Mouse (Mus musculus) ES-Bruce4 (cell line): ENCODE measurements around the gene Phka1. TPM values are rescaled to one million over a fixed set of nuclear protein-coding genes. Genes with fewer than 3 reads are reported as not detected.

ENCODE experiments used
- H3K27ac ChIP-seq: 2 replicates; pipeline ENCODE4 v1.5.1; 2012; ENCODE audit warnings: low read length, inconsistent platforms; ENCODE audit not compliant: insufficient read depth
- H3K27me3 ChIP-seq: 2 replicates; pipeline ENCODE4 v1.6.1; 2012; ENCODE audit warnings: mild to moderate bottlenecking, low read length, inconsistent platforms; ENCODE audit not compliant: control insufficient read depth, poor library complexity, insufficient read depth, severe bottlenecking
- H3K36me3 ChIP-seq: 2 replicates; pipeline ENCODE4 v1.6.1; 2012; ENCODE audit warnings: inconsistent platforms, mild to moderate bottlenecking, low read length, moderate library complexity; ENCODE audit not compliant: control insufficient read depth, poor library complexity, insufficient read depth, severe bottlenecking
- H3K4me1 ChIP-seq: one replicate; pipeline ENCODE4 v1.8.1; 2011; ENCODE audit warnings: low read length; ENCODE audit not compliant: control insufficient read depth, insufficient read depth
- H3K4me3 ChIP-seq: 2 replicates; pipeline ENCODE4 v1.5.1; 2011; ENCODE audit warnings: low read depth, mild to moderate bottlenecking, low read length
- H3K9ac ChIP-seq: 2 replicates; pipeline ENCODE4 v1.6.1; 2012; ENCODE audit warnings: low read depth, mild to moderate bottlenecking, inconsistent platforms; ENCODE audit not compliant: poor library complexity, severe bottlenecking
- H3K9me3 ChIP-seq: replicated peaks from 2 replicates; pipeline ENCODE4 v1.6.1; 2012; ENCODE audit warnings: mild to moderate bottlenecking, low read length, inconsistent platforms; ENCODE audit not compliant: control insufficient read depth, poor library complexity, insufficient read depth, severe bottlenecking
- CTCF ChIP-seq: IDR thresholded peaks from one replicate; pipeline ENCODE4 v1.8.1; 2011; ENCODE audit warnings: low read depth, low read length
- EP300 ChIP-seq: IDR thresholded peaks from 2 replicates; pipeline ENCODE4 v1.6.1; 2011; ENCODE audit warnings: low read depth, low read length; ENCODE audit not compliant: insufficient read depth
- POLR2A ChIP-seq: IDR thresholded peaks from one replicate; pipeline ENCODE4 v1.8.1; 2011; ENCODE audit warnings: low read length; ENCODE audit not compliant: insufficient read depth
- polyA plus RNA-seq: library from polyadenylated mRNA; stranded (reverse); fragments of >200 nt; gene quantifications from 2 replicates; pipeline ENCODE4 v1.2.4, GENCODE M21; 2011; ENCODE audit warnings: low read depth; ENCODE audit not compliant: missing spikeins, insufficient read depth, insufficient read length

Phka1 gene
- polyA plus RNA-seq, 1 experiment: 8.3 TPM

DNA sequence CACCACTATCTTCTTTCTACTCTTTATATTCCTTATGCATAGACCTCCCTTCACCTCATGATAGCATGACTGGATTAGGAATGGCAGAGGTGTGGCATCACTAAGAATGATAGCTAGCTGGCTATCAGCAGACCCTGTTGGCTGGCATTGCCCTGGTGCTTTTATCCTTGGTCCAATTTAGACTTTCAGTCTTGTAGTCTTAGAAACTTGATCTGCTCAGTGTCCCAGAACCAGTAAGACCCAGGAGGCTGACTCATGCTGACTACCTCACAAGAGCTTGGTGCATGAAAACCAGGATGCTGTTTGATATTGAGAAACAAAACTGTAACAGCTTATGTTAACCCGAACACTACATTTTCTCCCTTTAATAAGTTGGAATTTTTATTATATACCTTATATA is 1.6 kb upstream of the Phka1 start:
- no peak overlapping the region for H3K9ac ChIP-seq
- H3K4me3 ChIP-seq: no peak overlapping the region
- H3K27ac ChIP-seq: no peak overlapping the region
- no peak for TF ChIP-seq EP300
- TF ChIP-seq POLR2A: no peak
- TF ChIP-seq CTCF: no peak
- H3K9me3 ChIP-seq: no peaks in the 10 kb centered on the region
- no peaks in the 10 kb centered on the region for H3K36me3 ChIP-seq
- no peaks in the 10 kb centered on the region for H3K4me1 ChIP-seq
- H3K27me3 ChIP-seq: no peaks in the 10 kb centered on the region

GRCm38 (mm10) chrX:102645146-102645545 is 1.1 kb upstream of the Phka1 start:
- Histone ChIP-seq H3K9me3 (no peaks in the 10 kb centered on the region), H3K4me1 (no peaks in the 10 kb centered on the region), H3K36me3 (no peaks in the 10 kb centered on the region), H3K27me3 (no peaks in the 10 kb centered on the region), H3K9ac (no peak overlapping the region), H3K4me3 (no peak overlapping the region), H3K27ac (no peak overlapping the region)
- no peak for TF ChIP-seq EP300
- no peak for TF ChIP-seq POLR2A
- TF ChIP-seq CTCF: no peak

GRCm38 (mm10) chrX:102644573-102644951 is 516 bp upstream of the Phka1 start:
- H3K9ac ChIP-seq: peak overlapping the region; percentile 62; the same call in 1 of the 2 replicates
- H3K27ac ChIP-seq: no peak overlapping the region
- H3K4me1 ChIP-seq: no peaks in the 10 kb centered on the region
- peak overlapping the region; percentile 46 for H3K4me3 ChIP-seq
- H3K36me3 ChIP-seq: no peaks in the 10 kb centered on the region
- H3K9me3 ChIP-seq: no peaks in the 10 kb centered on the region
- no peaks in the 10 kb centered on the region for H3K27me3 ChIP-seq
- TF ChIP-seq EP300: no peak
- no peak for TF ChIP-seq POLR2A
- no peak for TF ChIP-seq CTCF

DNA sequence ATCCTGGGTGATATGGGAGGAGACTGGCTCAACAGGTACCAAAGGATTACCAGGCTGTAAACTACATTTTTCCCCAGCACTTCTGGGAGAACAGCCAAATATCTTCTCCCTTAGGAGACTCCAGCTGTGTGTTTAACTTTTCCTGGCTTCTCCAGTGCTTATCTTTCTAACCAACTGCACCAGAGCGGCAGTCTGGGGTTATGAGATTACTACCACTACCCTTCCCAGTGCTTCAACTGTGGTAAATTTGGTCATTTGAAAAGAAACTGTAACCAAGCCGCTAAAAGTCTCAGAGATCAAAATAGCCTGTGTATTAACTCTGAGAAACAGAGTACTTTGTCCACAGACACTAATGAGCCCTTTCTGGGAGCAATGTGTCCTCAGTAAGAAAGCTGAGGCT is 42.8 kb downstream of the Phka1 start:
- Histone ChIP-seq H3K36me3 (no peaks in the 10 kb centered on the region), H3K4me3 (no peak overlapping the region), H3K9me3 (no peaks in the 10 kb centered on the region), H3K27ac (no peak overlapping the region), H3K9ac (no peak overlapping the region), H3K27me3 (no peaks in the 10 kb centered on the region), H3K4me1 (no peaks in the 10 kb centered on the region)
- TF ChIP-seq CTCF (no peak), EP300 (no peak), POLR2A (no peak)

GRCm38 (mm10) chrX:102588560-102588959 is 55.5 kb downstream of the Phka1 start:
- Histone ChIP-seq H3K9ac (no peak overlapping the region), H3K27me3 (no peaks in the 10 kb centered on the region), H3K4me1 (no peaks in the 10 kb centered on the region), H3K27ac (no peak overlapping the region), H3K4me3 (no peak overlapping the region), H3K36me3 (no peaks in the 10 kb centered on the region), H3K9me3 (no peaks in the 10 kb centered on the region)
- TF ChIP-seq EP300 (no peak), CTCF (no peak), POLR2A (no peak)

DNA sequence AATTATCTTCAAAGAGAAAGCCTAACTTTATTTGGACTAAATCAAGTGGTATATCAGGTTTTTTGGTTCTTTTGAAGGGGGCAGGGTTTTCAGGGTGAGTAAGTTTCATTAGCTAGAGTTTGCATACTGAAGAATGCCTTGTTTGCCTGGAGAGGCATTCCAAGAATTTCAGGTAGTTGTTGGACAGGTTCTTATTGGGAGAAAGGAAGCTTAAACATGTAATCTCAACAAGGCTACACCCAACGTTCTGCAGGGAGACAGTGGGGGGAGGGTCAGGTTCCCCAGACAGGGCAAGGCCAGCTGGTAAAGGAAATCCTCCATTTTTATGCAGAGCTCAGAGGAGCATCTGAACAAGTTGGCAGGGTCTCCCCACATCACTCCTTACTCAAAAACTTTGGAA is 72.9 kb downstream of the Phka1 start:
- H3K27me3 ChIP-seq: no peaks in the 10 kb centered on the region
- H3K27ac ChIP-seq: no peak overlapping the region
- TF ChIP-seq CTCF: no peak
- TF ChIP-seq POLR2A: no peak
- TF ChIP-seq EP300: peak; percentile 51; the same call in 1 of the 2 replicates

More for the DNA sequence above, 72.9 kb downstream of the Phka1 start:
- Histone ChIP-seq H3K36me3 (no peaks in the 10 kb centered on the region), H3K9ac (no peak overlapping the region), H3K4me3 (no peak overlapping the region), H3K9me3 (no peaks in the 10 kb centered on the region), H3K4me1 (no peaks in the 10 kb centered on the region)
